Mouse (Mus musculus): Measurements from ENCODE around the gene Fndc7.
"Not testable (repeated sequence)": the region's sequence is repeated elsewhere in the genome, so short reads cannot be mapped to it uniquely, and the experiment has no call there.

Gene Fndc7

DNA sequence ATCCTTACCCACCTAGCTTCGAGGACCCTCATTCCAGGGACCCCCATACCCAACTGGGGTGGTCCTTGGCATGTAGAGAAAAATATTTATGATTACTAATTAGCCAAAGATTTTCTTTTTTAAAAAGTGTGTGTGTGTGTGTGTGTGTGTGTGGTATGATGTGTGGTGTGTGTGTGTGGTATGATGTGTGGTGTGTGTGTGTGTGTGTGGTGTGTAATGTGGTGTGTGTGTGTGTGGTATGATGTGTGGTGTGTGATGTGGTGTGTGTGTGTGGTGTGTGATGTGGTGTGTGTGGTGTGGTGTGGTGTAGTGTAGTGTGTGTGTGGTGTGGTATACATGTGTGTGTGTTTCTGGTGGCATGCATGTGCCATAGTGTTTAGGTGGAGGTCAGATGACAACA, 2.3 kb upstream of the Fndc7 start:
- DNase-seq (ENCODE audit: extremely low read depth, low read depth, low spot score): no peak

DNA sequence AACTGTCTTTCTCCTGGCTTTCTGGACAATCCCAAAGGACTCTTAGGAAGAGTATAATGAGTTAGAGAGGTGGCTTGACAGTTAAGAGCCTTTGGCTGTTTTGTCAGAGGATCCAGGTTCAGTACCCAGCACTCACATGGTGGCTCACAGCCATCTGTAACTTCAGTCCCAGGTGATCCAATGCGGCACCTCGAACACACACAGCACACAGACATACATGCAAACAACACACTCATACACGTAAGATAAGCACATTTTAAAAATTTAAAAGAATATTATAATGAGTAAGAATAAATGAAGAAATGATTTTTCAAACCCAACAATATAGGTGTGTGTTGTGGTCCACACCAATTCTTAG, 2.2 kb downstream of the Fndc7 start:
- no peak for DNase-seq (ENCODE audit: extremely low read depth, low read depth, low spot score)

DNA sequence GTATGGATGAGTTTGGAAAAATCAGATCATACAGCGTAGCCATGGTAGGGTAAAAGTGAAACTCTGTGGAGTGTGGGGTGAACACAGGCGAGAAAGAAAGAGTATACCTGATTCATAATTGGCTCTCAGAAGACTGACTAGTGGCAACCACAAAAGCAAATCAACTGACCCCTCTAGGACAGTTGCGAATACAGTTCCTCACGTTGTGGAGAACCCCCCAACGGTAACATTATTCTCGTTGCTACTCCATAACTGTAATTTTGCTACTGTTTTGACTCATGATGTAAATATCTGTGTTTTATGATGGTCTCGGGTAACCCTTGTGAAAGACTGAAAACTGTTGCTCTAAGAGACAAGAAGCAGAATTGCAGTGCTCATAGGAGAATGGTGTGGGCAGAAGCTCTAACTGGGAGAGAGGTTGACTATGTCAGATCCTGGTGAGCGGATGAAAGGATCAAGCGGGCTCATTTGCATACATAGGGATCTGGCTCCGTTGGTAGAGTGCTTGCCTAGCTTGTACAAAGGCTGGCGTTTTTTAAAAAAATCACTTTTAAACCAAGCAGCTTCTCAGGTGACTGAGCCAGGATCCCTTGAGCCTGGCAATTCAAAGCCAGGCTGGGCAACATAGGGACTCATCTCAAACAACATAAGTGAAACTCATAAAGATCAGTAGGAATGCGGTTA, 2.7 kb downstream of the Fndc7 start:
- DNase-seq (ENCODE audit: extremely low read depth, low read depth, low spot score): no peak

DNA sequence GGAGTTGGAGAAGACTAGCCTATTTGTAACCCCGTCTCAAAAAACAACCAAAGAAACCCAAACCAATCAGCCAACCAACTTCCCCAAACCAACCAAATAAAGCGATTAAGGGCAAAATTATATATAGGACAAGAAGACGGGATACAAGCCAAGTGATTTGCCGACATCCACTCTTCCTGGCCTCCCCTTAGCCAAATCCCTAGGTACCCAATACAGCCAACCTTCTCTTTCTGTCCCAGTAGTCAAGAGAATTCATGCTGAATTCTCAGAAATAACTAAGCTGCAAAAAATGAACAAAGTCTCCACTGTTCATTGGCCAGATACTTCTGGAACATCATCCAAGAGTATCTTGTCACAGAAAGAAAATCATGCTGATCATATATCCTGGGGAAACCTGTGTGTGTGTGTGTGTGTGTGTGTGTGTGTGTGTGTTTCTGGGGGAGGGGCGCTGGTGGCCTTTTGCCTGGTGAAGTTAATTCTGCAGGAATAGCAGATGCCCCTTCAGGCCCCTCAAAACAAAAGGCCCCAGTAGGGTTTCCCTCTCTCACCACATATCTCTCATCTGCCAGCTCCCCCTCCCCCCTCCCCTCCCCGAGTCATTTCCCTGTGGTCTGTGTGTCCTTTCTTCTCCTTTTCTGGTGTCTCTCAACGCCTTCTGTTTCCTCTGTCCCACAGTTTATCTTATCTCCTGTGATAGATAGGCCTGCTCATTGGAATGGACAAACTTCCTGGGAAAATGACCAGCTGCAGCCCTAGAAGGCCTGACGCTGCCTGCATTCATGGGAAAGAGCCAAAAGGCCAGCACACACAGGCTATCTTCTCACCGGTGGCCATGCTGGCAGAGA, 3.9 kb downstream of the Fndc7 start:
- DNase-seq (ENCODE audit: extremely low read depth, low read depth, low spot score): no peak

DNA sequence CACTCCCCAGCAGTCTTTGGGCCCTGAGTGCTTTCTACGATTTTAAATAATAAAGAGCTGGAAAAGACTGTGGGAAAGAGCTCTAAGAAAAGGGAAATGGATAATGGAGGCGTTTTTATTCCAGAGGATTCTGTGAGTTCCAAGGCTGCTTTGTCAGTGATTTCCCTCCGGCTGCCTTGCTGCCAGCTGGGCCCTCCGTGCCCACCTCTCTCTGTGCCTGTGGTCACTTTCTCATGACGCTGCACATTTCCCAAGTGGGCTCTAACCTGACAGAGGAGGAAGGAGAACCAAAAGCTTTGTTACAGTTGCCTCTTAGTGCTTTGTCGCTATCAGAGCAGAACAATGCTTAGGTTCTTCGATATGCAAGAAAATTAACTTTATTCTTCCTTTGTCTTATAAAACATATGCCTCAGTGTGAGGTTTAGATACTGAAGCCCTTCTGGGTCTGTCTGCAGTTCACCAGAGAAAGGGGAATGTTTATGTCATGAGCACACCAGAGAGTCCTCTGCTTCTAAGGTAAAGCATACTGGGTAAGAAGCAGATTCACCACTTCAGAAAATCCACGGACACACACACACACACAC, 5.0 kb downstream of the Fndc7 start:
- DNase-seq (ENCODE audit: extremely low read depth, low read depth, low spot score): no peak

DNA sequence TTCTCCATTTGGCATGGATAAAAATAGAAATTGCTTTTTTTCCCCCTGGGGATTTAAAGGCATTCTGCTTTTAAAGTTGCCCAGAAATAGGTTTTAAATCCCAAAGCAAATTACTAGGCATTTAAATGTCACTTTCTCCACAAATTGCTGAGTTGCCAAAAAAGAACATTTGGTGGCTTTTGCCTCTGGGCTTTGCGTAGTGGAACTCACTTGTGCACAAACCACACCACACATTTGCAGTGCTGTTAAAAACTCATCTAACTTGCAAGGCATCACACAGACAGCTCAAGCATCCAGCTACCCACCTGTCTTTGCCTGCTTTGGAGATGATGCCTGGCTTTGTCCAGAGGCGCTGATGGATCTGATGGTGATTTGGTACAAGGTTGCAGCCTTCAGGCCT, 6.7 kb downstream of the Fndc7 start:
- no peak for DNase-seq (ENCODE audit: extremely low read depth, low read depth, low spot score)

DNA sequence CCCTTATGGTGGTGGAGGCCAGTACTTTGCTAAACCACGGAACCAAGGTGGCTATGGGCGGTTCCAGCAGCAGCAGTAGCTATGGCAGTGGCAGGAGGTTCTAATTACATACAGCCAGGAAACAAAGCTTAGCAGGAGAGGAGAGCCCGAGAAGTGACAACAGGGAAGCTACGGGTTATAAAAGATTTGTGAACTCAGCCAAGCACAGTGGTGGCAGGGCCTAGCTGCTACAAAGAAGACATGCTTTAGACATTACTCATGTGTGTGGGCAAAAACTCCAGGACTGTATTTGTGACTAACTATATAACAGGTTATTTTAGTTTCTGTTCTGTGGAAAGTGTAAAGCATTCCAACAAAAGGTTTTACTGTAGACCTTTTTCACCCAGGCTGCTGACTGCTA, 7.9 kb downstream of the Fndc7 start:
- not testable (repeated sequence) for DNase-seq (ENCODE audit: extremely low read depth, low read depth, low spot score)

DNA sequence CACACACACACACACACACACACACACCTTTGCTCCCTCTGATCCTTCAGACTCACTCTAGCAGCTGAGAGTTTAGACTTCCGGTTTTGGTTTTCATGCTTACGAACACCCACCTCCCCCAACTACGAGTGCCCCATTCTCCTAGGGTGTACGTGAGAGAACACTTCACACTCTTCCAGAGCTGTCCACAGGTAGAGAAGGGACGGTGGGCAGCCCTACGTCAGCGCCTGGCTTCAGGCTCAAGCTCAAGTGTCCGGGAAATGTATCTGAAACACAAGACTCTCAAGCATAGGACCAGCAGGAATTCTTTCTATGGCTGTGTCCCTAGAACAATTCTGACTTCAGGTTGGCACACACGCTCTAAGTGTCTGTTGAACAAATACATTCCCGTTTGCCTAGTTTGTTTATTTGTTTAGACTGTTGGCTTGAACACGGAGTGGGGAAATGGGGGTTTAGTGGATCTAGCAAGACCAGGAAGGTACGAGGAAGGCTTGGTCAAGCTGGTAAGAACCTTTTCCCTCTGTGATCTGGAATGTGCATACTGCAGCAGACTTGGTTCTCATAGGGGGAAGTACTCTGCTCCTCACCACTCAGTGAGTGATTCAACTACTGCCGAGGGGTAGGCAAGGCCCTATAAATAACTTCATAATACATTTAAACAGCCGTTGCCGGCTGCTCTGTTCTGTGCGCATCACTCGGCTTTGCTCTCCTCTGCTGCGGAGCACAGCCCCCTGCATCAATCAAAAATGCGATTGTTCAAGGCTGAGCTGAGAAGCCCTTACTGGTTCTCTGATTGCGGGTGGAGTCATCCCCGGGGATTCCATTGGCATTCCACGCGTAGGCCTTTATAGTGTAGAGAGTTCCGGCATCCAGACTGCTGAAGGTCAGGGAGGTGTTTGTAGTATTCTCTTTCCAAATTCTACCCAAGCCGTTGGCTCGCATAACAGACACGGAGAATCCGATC, 9.0 kb downstream of the Fndc7 start:
- no peak for DNase-seq (ENCODE audit: extremely low read depth, low read depth, low spot score)

DNA sequence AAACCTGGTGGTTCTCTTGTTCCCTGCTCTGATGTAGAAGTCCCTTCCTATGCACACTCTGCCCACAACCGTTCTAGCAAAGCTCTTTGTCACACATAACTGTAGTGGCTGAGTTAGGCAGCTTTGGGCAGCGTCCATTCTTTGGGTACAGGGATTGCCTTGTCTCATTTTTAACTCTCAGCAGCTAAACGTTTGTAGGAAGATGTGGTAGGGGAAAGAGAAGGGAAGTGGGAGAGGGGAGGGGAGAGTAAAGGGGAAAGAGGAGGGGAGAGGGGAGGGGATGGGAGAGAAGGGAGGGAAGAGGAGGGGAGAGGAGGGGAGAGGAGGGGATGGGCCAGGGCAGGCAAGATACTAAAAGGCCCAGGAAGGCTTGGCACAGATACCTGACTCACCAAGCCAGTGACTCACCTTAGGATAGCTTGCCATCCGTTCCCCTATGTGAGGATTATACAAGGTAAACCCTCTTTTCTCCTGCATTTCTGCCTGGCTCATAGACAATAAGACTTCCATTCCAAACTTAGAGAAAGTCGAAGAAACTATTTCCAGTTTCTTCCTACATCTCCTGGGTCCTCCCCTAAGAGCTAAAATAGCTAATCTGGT, 9.9 kb downstream of the Fndc7 start:
- no peak for DNase-seq (ENCODE audit: extremely low read depth, low read depth, low spot score)

DNA sequence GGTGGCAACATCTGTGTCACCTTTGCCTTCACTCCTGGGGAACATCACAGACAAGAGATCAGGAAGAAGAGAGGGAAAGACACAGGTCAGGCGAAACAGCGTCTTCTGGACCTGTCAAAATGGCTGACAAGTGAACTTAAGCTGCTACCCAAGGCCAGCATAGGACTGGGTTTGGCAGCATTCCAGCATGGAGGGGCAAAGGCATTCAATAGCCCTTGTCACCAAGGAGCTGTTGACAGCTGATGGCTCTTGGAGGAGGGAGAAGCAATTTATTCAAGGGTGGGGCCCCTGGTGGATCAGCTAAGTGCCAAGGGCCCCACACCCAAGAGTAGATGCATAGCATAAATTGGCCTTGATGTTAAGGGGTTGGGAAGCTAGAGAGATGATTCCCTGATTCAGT, 10.7 kb downstream of the Fndc7 start:
- DNase-seq (ENCODE audit: extremely low read depth, low read depth, low spot score): no peak

DNA sequence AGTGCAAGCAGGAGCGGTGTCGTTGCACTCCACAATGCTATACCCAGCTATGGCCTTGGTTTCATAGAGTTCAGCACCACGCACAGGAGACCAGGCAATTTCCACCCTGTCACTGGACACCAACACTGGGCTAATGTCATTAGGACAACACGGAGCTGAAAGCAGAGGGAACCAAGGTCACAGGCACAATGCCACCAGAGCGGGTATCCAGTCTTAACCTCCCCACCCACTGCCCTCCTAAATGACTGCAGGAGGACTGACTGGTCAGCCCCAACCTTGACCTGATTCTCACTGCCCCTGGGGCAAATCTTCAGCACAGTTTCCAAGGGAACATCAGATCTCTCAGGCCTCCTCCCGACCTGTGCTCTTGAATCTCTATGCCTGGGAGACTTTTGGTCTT, 19.2 kb downstream of the Fndc7 start:
- DNase-seq (ENCODE audit: extremely low read depth, low read depth, low spot score): no peak

DNA sequence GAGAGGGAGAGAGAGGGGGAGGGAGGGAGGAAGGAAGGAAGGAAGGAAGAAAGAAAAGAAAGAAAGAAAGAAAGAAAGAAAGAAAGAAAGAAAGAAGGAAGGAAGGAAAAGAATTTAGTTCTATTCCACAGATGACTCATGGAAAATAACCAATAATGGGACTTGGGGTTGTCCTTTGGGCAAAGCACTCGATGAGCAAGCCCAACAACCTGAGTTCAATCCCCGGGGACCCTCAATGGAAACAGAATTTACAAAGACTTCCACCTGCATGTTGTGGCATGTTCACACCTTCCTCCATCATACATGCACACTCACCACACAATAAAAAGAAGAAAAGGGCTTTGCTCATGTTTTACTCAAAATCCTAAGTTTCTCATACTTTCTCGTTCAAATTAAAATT, 22.4 kb downstream of the Fndc7 start:
- no peak for DNase-seq (ENCODE audit: extremely low read depth, low read depth, low spot score)

DNA sequence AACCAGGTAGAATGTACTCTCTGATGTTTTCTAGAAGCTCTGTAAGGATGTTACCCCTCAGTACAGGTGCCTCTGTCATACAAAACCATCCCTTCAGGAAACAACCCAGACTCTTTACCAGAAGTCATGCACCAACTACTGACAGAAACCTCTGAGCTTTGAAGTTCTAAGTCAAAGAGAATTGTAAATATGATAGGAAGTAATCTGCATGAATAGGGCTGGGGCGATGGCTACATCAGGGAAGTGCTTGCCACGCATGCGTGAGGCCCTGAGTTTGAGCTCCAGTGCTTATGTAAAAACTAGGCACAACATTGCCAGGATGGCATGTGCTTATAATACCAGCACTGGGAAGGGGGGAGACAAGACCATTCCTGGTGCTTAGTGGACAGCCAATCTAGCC, 24.1 kb downstream of the Fndc7 start:
- DNase-seq (ENCODE audit: extremely low read depth, low read depth, low spot score): no peak

DNA sequence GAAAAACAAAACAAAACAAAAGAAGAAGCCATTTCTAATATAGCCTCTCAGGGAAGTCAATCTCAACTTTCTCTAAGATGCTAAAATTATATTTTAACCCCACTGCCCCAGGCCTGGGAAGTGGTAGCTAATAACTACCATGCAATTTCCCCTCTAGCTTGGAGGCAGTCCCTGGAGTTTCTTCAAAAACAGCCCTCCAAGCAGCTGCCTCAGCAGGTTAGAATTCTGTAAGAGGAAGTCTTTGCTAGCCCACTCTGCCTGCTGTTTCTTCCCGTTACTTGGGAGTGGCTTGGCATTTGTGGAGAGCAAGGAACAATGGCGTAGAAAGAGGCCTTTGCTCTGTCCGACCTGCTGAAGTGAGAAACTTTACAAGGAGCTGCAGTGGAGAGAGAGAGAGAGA, 24.7 kb downstream of the Fndc7 start:
- DNase-seq (ENCODE audit: extremely low read depth, low read depth, low spot score): no peak

DNA sequence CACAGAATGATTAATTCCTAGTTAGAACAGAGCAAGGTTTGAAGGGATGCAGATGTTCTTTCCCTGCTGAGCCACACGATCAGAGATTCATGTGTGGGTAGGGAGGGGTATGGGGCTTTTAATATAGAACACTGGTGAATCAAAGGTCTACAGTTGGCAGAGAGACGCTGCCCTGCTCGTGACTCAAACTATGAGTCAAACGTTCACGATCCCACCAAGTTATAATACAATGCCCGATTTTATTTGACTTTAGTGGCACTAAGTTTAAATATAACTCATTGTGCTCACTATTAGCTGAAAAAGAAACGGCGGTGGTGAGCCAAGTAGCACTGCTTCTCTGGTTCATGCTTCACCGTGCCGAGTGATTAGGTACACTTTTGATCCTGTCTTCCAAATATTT, 26.7 kb downstream of the Fndc7 start:
- DNase-seq (ENCODE audit: extremely low read depth, low read depth, low spot score): no peak

DNA sequence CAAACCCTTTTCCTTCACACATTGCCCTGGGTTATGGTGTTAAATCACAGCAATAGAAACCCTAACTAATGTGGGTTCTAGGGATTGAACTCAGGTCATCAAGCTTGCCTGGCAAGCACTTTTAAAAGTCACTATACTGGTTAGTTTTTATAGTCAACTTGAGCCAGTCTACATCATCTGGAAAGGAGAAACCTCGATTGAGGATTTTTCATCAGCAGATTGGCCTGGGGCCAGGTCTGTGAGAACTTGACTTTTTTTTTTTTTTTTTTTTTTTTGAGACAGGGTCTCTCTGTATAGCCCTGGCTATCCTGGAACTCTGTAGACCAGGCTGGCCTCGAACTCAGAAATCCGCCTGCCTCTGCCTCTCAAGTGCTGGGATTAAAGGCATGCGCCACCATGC, 27.5 kb downstream of the Fndc7 start:
- DNase-seq (ENCODE audit: extremely low read depth, low read depth, low spot score): not testable (repeated sequence)

DNA sequence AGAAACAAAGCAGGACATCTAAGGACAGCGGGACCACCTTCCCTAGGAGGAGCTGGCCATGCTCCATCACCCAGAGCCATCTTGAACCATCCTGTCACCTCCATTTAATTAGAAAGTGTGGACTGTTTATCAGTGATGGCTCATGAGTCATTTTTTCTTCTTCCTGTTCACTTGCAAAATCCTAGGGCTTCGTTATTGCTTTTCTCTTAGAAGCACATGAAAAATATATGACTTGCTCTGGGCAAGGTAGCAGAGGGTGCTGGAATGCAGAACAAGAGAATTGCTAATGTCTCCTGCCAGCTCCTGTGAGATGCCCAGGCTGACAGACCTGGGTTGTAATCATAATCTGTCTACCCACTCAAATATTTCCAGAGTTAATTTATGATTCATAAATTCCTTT, 29.0 kb downstream of the Fndc7 start:
- DNase-seq (ENCODE audit: extremely low read depth, low read depth, low spot score): no peak

DNA sequence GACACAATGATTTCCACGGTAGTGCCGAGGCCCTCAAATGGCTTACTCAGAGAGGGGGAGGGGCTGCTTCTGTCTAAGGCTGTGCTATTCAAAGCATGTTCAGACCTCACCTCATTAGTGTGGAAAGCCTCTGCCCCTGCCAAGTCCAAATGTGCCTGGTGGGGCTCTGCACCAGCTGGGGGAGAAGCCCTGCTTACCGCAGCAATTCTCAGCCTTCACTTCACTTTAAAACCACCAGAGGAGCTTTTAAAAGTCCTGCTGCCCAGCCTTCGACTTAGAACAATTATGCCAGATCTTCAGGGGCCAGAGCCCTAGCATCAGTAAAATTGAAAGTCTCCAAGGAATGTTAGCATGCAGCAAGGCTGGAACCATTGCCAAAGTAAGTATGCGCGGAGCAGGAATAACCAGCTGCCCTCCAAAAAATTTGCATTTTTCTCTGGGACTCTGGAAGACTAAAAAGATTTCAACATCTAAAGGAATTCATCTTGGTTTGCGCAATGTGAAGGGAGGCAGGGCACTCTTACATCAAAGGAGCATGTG, 31.5 kb downstream of the Fndc7 start:
- peak; percentile 76 for DNase-seq (ENCODE audit: extremely low read depth, low read depth, low spot score)

DNA sequence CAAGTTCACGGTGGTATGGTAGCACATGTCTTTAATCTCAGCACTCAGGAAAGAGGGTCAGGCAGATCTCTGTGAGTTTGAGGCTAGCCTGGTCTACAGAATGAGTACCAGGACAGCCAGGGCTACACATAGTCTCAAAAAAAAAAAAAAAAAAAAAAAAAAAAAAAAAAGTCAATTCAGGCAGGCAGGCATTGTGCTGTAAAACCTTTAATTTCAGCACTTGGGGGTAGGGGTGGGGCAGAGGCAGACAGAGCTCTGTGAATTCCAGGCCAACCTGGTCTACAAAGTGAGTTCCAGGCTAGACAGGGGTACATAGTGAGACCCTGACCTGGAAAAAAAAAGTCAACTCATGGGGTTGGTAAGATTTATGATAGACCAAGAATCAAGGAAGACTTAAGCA, 32.1 kb downstream of the Fndc7 start:
- no peak for DNase-seq (ENCODE audit: extremely low read depth, low read depth, low spot score)

DNA sequence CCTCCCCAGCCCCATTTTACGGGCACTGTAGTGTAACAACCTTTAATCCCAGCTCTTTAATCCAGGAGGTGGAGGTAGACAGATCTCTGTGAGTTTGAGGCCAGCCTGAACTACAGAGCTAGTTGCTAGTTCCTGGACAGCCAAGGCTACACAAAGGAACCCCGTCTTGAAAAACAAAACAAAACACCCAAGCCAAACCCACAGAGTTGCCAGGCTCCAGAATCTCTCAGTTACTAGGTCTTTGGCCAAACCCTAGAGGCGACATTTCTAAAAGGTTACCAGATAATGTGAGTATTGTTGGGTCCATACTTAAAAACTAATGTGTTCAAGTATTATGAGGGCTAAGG, 32.7 kb downstream of the Fndc7 start:
- no peak for DNase-seq (ENCODE audit: extremely low read depth, low read depth, low spot score)

Measured in fat pad, adult 2 months (tissue).